Mouse (Mus musculus) heart, embryonic 11.5 days (tissue): ENCODE results near the gene Cacng2. TPM values are rescaled to one million over a fixed set of nuclear protein-coding genes. Genes with fewer than 3 reads are reported as not detected.

ENCODE experiments used
- ATAC-seq: fragments of 200-750 bp; cut with Nextera tagmentation; replicated peaks from 2 replicates; pipeline ENCODE4 v1.8.0; 2017; ENCODE audit warnings: moderate library complexity; ENCODE audit not compliant: insufficient number of reproducible peaks, low FRiP score, low TSS enrichment
- H3K27ac ChIP-seq: fragments of 300-500 bp; sonication (generic); 2 replicates; pipeline ENCODE4 v1.5.1; 2014; ENCODE audit warnings: mild to moderate bottlenecking, low read depth, low read length
- H3K27me3 ChIP-seq: fragments of 300-500 bp; sonication (generic); 2 replicates; pipeline ENCODE4 v1.6.1; 2014; ENCODE audit warnings: mild to moderate bottlenecking, low read length, mixed read lengths; ENCODE audit not compliant: control insufficient read depth, insufficient read depth
- H3K36me3 ChIP-seq: fragments of 300-500 bp; sonication (generic); 2 replicates; pipeline ENCODE4 v1.6.1; 2014; ENCODE audit warnings: mild to moderate bottlenecking, low read length, moderate library complexity, mixed read lengths; ENCODE audit not compliant: control insufficient read depth, insufficient read depth
- H3K4me1 ChIP-seq: fragments of 300-500 bp; sonication (generic); 2 replicates; pipeline ENCODE4 v1.6.1; 2014; ENCODE audit warnings: low read length; ENCODE audit not compliant: control insufficient read depth, insufficient read depth
- H3K4me2 ChIP-seq: fragments of 300-500 bp; sonication (generic); 2 replicates; pipeline ENCODE4 v1.6.1; 2014; ENCODE audit warnings: mild to moderate bottlenecking, moderate library complexity
- H3K4me3 ChIP-seq: fragments of 300-500 bp; sonication (generic); 2 replicates; pipeline ENCODE4 v1.5.1; 2014; ENCODE audit warnings: low read depth, low read length
- H3K9ac ChIP-seq: fragments of 300-500 bp; sonication (generic); 2 replicates; pipeline ENCODE4 v1.6.1; 2014; ENCODE audit warnings: mild to moderate bottlenecking, low read depth, low read length, moderate library complexity
- H3K9me3 ChIP-seq: fragments of 300-500 bp; sonication (generic); replicated peaks from 2 replicates; pipeline ENCODE4 v1.6.1; 2016; ENCODE audit warnings: low read length; ENCODE audit not compliant: control insufficient read depth
- WGBS: fragments of 180-500 bp; shearing (Covaris S2); extraction: QIAGEN DNeasy Blood & Tissue Kit; methylation state at CpG from one replicate; pipeline ENCODE4 v1.1.7; 2014; ENCODE audit not compliant: insufficient replicate concordance; 5-methylcytosine and 5-hydroxymethylcytosine counted together
- polyA plus RNA-seq: library from polyadenylated mRNA; unstranded; fragments of >200 nt; fragmentation: Nextera tagmentation; extraction: Ambion mirVana; gene quantifications from 2 replicates; pipeline ENCODE4 v1.2.1, GENCODE M21; 2014

Gene Cacng2
- polyA plus RNA-seq, 1 experiment from 2014 or later: 0.06 TPM

DNA sequence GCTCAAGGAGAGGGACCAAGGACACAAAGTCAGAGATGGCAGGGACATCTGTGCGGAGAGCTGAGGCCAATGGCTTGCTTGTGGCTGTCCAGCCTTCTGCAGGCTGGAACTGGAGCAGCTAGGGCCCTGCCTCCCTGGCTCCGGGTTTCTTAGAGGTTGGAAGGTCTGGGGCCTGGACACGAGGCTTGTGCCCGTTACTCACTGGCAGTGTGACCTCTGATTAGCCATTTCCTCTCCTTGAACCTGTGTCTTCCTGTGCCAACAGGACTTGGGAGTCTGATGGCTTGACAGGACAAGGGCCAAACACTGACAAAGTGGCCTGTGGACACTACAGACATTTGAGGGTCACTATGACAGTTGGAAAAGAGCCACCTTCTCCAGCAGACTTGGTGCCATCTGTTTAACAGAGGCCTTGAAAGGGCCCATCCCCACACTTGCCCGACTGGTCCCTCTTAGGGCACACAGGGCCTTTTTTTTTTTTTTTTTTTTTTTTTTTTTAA is 138.6 kb downstream of the Cacng2 start:
- Histone ChIP-seq H3K4me1 (no peaks in the 10 kb centered on the region), H3K9ac (no peak overlapping the region), H3K27me3 (peaks cover 8% of the 10 kb centered on the region; the same call in 1 of the 2 replicates), H3K4me2 (no peak overlapping the region), H3K9me3 (no peaks in the 10 kb centered on the region), H3K27ac (no peak overlapping the region), H3K4me3 (no peak overlapping the region), H3K36me3 (no peaks in the 10 kb centered on the region)
- no peak for ATAC-seq
- 61% methylated on average over 5 of the region's 5 CpGs for WGBS

DNA sequence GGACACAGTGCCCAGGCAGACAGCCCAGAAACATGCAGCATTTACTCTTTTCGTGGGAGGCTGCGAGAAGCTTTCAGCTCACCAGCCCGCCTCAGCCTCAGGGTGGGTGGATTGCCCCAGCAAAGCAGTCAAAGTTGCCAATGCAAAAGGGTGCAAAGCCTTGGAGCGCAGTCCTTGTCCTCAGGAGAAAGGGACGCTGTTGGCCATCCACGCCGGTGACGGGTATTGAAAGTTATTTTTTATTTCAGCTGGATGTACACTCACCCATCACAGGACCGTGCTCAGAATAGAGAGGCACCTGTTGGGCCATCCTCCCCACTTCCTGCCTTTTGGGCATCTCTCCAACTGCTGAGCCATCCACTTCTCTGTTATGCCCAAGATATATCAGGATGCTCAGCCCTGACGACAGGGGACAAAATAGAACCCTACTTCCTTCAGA is 140.4 kb downstream of the Cacng2 start:
- H3K27ac ChIP-seq: no peak overlapping the region
- no peak for ATAC-seq
- H3K9me3 ChIP-seq: no peaks in the 10 kb centered on the region
- no peak overlapping the region for H3K4me3 ChIP-seq
- H3K36me3 ChIP-seq: no peaks in the 10 kb centered on the region
- WGBS: 84% methylated on average over 10 of the region's 10 CpGs
- no peak overlapping the region for H3K4me2 ChIP-seq
- no peak overlapping the region for H3K9ac ChIP-seq
- no peaks in the 10 kb centered on the region for H3K4me1 ChIP-seq
- H3K27me3 ChIP-seq: peaks cover 8% of the 10 kb centered on the region; the same call in 1 of the 2 replicates

DNA sequence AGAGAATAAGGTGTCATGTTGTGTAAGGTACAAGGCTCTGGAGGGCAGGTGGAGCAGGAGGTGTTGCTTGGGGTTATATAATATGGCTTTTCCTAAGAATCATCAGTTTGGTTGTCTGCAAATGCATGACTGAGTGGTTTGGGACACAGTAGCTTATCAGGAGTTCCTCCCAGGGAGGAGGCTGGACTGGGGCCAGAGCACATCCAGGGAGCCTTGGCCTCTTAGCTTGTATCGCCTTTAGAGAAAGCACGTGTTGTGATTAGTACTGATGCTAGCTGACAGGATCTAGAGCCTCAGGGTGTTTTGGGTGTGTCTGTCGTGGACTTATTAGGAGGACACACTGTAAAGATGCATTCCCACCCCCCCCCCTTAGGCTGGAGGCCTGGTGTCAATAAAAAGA is 142.2 kb downstream of the Cacng2 start:
- 41% methylated on average over 3 of the region's 3 CpGs for WGBS
- H3K4me3 ChIP-seq: no peak overlapping the region
- peaks cover 6% of the 10 kb centered on the region; the same call in 1 of the 2 replicates for H3K27me3 ChIP-seq
- no peaks in the 10 kb centered on the region for H3K9me3 ChIP-seq
- no peak for ATAC-seq
- no peaks in the 10 kb centered on the region for H3K36me3 ChIP-seq
- no peak overlapping the region for H3K4me2 ChIP-seq
- no peaks in the 10 kb centered on the region for H3K4me1 ChIP-seq
- H3K9ac ChIP-seq: no peak overlapping the region
- no peak overlapping the region for H3K27ac ChIP-seq

DNA sequence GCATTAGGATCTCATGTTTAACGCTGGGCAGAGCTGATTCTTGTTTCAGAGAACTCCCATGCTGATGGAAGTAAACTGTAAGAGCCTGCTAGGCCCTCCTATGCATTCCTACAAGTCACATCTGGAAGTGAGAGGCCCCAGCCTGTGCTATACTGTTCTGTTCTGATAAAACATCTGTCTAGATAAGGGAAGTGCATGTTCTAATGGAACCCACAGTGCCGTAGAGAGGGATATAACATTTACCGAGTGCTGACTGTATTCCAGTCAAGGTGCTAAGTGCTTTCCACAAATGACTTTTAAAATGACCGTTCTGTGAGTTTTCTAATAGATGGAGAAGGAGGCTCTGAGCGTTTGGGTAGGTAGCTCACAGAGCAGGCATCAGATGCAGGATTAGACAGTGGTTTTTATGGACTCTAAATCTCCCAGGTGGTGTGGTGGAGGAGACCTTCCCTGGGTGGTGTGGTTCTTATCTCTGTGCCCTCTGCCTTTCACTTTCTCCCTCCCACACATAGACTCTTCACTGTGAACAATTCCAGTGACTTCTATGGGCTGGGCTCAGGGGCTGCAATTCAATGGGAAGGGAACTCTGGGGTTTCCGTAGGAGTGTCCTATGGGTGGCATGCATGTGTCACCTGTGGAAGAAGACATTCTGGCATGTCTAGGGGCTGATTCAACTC is 145.5 kb downstream of the Cacng2 start:
- ATAC-seq: no peak
- no peak overlapping the region for H3K4me2 ChIP-seq
- H3K9ac ChIP-seq: no peak overlapping the region
- WGBS: 58% methylated on average over 6 of the region's 6 CpGs
- no peaks in the 10 kb centered on the region for H3K36me3 ChIP-seq
- no peak overlapping the region for H3K4me3 ChIP-seq
- peaks cover 6% of the 10 kb centered on the region for H3K4me1 ChIP-seq
- H3K27ac ChIP-seq: no peak overlapping the region
- no peaks in the 10 kb centered on the region for H3K9me3 ChIP-seq
- 0 out of 2 replicates have a peak, but pooled peaks cover under 1% of the 10 kb centered on the region for H3K27me3 ChIP-seq

DNA sequence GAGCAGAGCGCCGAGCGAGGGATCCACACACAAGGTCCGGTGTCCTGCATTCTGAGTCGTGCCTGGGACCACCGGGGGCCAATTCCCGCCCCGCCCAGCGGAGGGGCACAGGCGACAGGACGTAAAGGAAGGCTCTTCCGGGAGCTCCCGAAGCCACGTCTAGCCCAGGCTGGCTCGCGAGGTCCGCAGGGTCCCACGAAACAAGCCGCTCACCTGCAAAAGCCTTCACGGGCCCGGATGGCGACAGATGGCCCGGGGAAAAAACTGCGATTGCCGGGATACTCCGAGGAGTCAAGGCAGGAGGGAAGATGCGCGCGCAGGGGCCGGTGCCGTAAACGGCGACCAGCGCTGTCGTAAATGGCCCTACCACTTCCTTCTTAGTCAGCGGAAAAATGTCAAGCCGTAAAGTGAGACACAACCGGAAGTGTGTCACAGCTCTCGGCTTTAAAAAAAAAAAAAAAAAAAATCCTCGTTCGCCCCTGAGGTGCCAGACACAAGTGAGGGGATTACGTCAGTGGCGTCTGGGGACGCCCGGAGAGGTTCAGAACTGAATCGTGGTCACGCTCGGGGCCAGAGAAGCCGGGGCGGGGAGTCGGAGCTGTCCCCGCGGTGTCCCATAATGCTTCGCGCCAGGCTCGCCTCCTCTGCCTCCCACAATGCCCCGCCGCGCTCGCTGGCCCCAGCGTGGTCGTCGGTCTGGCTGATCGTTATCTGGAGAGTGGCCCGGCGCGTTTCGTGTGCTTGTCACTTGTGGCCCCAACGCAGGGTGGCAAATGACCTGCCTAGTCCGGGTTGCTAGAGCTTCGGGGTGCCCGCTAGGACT is 149.1 kb downstream of the Cacng2 start, which contains the start of gene Eif3d:
Eif3d (minus strand) TSS at position 344 of the 823 bp plus-strand sequence.
- H3K27ac ChIP-seq: peak within 1 kb of the TSS; percentile 100
- peak within 1 kb of the TSS; percentile 96 for H3K4me3 ChIP-seq
- peak within 1 kb of the TSS; percentile 98 for H3K9ac ChIP-seq
- peak; percentile 82 for ATAC-seq
- WGBS: under 1% methylated on average over 72 of the region's 72 CpGs
- no peaks in the 10 kb centered on the region for H3K9me3 ChIP-seq
- no peaks in the 10 kb centered on the region for H3K27me3 ChIP-seq
- peaks cover 23% of the 10 kb centered on the region for H3K36me3 ChIP-seq
- peak within 1 kb of the TSS; percentile 99 for H3K4me2 ChIP-seq
- peaks cover 11% of the 10 kb centered on the region for H3K4me1 ChIP-seq

DNA sequence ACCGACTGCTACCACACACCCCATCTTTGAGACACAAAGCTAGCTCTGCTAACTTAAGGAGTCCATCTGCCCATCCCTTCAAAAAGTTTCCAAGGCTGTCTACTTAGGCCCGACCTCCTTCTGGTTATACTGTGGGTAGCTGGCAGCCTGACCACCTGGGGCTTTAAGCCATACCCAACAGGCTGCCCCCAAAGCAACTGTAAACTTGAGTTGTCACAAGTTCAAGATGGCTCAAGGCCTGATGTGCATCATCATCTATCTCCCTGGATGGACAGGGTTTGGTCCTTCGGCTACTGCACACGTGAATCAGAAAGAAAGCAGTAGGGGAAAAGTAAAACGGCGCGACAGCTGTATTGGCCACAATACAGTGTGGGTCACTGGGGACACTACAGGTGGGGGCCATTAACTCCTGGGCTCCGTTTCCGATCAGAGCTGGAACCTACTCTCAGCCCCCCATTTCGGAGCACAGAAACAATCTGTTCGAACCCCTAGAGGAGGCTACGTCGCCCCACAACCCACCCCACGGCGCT is 149.8 kb downstream of the Cacng2 start:
- Histone ChIP-seq H3K9ac (peak overlapping the region; percentile 98), H3K4me1 (peaks cover 11% of the 10 kb centered on the region), H3K9me3 (no peaks in the 10 kb centered on the region), H3K27ac (peak overlapping the region; percentile 100), H3K4me2 (peak overlapping the region; percentile 99), H3K36me3 (peaks cover 28% of the 10 kb centered on the region), H3K4me3 (peak overlapping the region; percentile 96), H3K27me3 (no peaks in the 10 kb centered on the region)
- WGBS: 2% methylated on average over 15 of the region's 15 CpGs
- peak; percentile 9; the same call in 1 of the 2 replicates for ATAC-seq

DNA sequence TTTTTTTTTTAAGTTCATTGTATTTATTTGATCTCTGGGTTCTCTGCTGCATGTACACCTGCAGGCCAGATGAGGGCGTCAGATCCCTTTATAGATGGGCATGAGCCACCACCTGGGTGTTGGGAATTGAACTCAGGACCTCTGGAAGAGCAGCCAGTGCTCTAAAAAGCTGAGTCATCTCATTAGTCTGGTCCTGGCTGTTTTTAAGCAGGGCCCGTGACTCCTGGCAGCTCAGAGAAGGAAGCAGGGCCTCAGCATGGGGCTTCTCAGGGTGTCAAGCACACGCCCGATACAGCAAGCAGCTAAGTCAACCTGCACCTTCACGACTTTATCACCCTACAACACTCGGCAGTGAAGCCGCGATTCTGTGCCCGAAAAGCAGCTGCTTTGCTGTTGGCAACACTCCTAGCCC is 154.7 kb downstream of the Cacng2 start:
- H3K9ac ChIP-seq: no peak overlapping the region
- WGBS: 69% methylated on average over 9 of the region's 9 CpGs
- H3K4me1 ChIP-seq: peaks cover 11% of the 10 kb centered on the region
- no peak for ATAC-seq
- no peak overlapping the region for H3K4me2 ChIP-seq
- no peak overlapping the region for H3K4me3 ChIP-seq
- no peaks in the 10 kb centered on the region for H3K27me3 ChIP-seq
- no peak overlapping the region for H3K27ac ChIP-seq
- no peaks in the 10 kb centered on the region for H3K9me3 ChIP-seq
- peaks cover 67% of the 10 kb centered on the region for H3K36me3 ChIP-seq

DNA sequence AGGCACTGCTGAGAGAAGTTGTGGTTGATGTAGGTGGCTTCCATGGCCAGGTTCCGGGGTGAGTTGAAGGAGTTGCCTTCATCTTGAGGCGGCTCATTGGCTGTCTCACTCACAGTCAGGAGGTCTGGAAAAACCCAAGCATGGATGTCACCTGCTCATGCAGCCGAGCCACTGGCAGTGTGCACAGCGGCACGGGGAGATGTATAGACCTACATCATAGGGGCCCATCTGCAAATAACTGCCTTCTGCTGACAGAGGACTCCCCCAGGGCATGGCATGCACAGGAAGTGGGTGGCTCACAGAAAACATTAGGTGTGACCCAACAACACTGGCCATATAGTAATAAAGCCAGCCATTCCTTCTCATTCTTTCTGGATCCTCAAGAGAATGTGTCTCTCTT is 157.4 kb downstream of the Cacng2 start:
- no peak overlapping the region for H3K27ac ChIP-seq
- H3K4me3 ChIP-seq: no peak overlapping the region
- peaks cover 72% of the 10 kb centered on the region for H3K36me3 ChIP-seq
- H3K9me3 ChIP-seq: no peaks in the 10 kb centered on the region
- no peak overlapping the region for H3K9ac ChIP-seq
- H3K27me3 ChIP-seq: no peaks in the 10 kb centered on the region
- WGBS: 94% methylated on average over 5 of the region's 5 CpGs
- no peak overlapping the region for H3K4me2 ChIP-seq
- H3K4me1 ChIP-seq: no peaks in the 10 kb centered on the region
- no peak for ATAC-seq
